Mouse (Mus musculus) common myeloid progenitor, adult 5-6 weeks (primary cell): ENCODE measurements around the gene Cyp2c23. TPM values are rescaled to one million over a fixed set of nuclear protein-coding genes. Genes with fewer than 3 reads are reported as not detected.

Experiments used
- ATAC-seq: replicated peaks from 2 replicates; pipeline ENCODE4 v1.8.0; 2016; ENCODE audit warnings: low read depth, mild to moderate bottlenecking, moderate TSS enrichment, inconsistent platforms; ENCODE audit not compliant: poor library complexity, severe bottlenecking
- total RNA-seq: library from RNA; stranded (forward); fragments of 200-1000, 187-1606 nt; gene quantifications from 2 replicates; pipeline ENCODE4 v1.2.3, GENCODE M21; 2017

Cyp2c23 gene
- total RNA-seq, 1 experiment from 2014 or later, result not detected

GRCm38 (mm10) chr19:44026956-44027530, 2.0 kb downstream of the Cyp2c23 start:
- no peak for ATAC-seq

DNA sequence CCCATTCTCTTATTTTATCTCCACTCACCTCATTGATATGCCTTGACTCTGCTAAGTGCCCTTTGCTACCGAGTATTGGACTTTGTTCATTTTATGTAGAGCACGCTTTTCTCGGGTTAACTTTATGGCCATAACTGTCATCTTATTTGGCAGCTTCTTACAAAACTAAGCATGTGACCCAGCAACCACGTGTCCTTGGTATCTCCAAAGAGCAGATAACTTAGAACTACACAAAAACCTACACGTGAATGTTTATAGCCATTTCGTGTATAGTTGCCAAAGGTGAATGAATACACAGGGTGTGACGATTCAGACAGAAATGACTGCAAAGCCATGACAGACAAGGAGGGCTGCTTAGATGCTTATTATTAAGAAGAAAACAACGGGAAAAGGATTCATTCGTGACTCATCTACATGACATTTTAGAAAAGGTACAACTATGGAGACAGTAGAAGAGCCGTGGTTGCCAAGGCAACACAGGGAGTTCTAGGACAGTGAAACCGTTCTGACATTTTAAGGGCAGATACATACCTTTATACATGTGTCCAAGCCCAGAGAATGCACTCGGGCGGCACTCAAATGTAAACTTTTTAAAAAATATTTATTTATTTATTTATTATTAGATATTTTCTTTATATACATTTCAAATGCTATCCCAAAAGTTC, 4.0 kb downstream of the Cyp2c23 start:
- ATAC-seq, result no peak

- ATAC-seq, result no peak
Observed at GRCm38 (mm10) chr19:44023066-44023465, 5.9 kb downstream of the Cyp2c23 start.

DNA sequence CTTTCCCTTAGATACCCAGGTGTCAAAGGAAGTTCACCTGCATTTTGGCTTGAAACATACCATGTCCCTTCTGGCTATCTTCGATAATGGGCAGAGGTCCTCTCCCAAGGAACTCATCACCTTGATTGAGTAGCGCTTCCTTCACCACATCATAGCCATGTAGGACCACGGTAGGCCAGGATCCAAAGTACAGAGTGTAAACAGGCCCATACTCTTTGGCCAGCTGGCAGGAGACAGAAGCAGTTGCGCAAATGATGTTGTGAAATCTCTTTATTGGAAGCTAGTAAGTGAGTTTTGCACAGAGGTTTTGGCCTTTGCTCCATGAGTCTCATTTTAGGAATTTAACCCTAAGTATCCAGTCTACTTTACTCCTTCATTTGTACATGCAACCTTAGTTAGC, 7.5 kb downstream of the Cyp2c23 start:
- no peak for ATAC-seq

DNA sequence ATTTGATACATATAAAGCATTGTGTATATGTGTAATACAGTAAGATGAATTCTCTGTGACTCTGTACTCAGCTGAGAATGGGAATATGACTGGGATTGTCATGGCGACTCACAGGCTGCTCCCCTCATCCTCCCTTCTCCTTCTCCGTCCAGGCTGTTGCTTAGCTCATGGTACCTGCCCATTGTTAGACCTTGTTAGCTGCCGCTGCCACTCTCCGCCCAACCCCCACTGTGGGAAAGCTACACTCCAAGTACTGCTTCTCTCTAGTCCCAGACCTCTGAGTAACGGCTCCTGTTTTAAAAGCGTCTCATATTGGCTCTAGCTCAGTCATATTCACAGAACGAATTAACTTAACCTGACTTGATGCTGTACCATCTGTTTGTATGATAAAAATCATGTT, 9.3 kb downstream of the Cyp2c23 start:
- no peak for ATAC-seq

DNA sequence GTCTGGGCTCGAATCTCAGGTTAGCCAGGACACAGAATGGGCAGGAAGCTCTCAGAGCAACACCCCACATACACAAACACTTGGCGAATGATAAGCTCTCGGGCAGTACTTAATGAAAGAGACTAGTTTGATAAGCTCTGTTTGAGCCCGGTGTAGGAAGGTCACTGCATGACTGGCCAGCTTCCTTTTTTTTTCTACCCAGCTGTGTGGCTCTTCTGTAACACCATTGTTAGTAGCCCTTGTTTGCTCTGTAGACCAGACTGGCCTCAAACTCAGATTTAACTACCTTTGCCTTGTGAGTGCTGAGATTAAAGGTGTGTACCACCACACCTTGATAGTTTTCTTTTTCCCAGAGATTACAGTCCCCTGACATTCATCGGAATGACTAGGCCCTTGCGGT, 15.1 kb downstream of the Cyp2c23 start:
- ATAC-seq, result no peak

GRCm38 (mm10) chr19:44008784-44009183, 20.2 kb downstream of the Cyp2c23 start:
- 0 out of 2 replicates have a peak, but pooled peaks have one; percentile 54 for ATAC-seq

DNA sequence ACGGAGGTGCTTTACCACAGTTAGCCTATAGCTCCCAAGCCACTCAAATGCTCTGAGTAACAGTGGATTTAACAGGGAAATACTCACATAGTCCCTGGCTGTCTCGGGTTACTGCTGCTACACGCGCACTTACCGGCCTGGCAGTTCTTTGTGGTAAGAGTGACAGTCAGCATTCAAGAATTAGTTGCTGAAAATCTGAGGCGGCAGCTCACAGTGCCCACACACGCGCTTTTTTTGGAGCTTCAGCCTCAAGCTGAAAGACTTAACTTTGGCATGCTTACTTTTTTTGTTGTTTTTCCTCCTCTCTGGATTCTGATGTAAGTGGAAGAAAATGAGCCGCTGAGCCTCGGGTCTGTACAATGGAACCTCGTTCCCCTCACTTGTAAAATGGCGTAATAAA, 21.8 kb downstream of the Cyp2c23 start:
- ATAC-seq, result no peak

DNA sequence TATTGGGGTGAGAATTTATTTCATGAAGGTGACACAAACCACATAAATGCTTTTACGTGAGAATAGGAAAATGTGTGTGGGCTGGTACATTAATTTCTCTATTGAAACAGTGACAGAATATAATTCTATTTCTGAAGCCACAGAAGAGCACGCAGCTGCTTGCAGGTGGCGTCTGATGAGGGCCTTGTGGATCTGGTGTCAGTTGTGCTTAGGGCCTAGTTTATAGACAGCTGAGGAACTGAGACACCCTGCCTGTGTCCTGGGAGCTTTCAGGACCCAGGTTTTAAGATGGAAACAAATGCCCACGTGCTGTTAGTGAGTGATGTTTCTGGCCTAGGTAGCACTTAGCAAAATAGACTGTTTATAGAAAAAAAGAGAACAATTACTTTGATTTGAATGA, 24.0 kb downstream of the Cyp2c23 start:
- ATAC-seq, result no peak

DNA sequence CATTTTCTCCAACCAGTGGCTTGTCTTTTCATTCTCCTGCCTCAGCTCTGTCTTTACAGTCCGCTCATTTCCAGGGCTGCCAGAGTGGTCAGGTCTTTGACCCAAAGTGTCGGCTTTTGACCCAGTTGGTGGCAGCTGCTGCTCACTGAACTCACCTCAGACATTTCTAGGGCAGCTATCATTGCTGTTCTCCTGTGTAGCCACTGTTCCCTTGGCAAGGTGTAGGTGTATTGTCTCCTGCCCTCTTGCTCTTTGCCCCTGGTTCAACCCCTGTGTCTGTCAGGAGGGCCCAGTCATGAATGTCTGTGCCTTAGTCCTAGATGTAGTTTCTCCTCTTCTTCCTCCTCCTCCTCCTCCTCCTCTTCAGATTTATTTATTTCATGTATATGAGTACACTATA, 24.7 kb downstream of the Cyp2c23 start:
- ATAC-seq, result no peak

- no peak for ATAC-seq
Observed at GRCm38 (mm10) chr19:44000720-44001119, 28.3 kb downstream of the Cyp2c23 start.

- ATAC-seq, result no peak
Observed at GRCm38 (mm10) chr19:44000061-44000460, 28.9 kb downstream of the Cyp2c23 start.

DNA sequence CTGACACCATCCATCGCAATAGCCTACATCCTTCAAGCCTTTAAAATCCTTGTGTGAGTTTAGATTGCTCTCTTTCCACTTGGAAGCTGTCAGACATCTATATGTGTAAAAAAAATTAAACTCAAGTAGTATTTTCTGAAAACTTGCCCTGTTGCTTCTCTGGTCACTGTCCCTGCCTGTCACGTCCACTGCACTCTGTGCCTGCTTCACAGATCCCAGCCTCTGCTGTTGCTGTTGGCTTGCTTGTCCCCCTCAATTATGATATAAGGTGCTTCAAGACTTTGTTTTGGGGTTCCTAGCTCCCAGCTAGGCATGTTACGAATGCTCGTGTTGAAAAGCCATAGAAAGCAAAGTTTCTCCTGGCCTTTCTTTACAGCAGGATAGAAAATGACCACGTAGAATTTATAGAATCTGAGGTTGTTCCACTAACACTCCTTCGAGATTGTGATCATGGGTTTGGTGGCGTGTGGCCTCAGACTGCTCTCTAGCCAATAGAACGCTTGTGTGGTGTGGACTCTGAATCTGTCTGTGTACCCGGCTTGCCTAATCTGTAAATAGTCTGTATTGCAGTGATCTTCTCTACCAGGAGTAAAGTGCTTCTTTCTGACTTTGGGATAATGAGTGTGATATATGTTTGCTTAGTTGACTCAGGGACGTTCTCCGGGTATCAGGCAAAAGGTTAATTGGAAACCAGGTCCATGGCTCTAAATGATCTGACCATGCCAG, 30.0 kb downstream of the Cyp2c23 start:
- ATAC-seq, result no peak

- ATAC-seq, result no peak
Observed at GRCm38 (mm10) chr19:43998101-43998500, 30.9 kb downstream of the Cyp2c23 start.

- no peak for ATAC-seq
Observed at GRCm38 (mm10) chr19:43995427-43995826, 33.6 kb downstream of the Cyp2c23 start.

- ATAC-seq, result no peak
Observed at GRCm38 (mm10) chr19:43992464-43992863, 36.5 kb downstream of the Cyp2c23 start.

GRCm38 (mm10) chr19:43990362-43990761, 38.6 kb downstream of the Cyp2c23 start:
- ATAC-seq, result no peak

DNA sequence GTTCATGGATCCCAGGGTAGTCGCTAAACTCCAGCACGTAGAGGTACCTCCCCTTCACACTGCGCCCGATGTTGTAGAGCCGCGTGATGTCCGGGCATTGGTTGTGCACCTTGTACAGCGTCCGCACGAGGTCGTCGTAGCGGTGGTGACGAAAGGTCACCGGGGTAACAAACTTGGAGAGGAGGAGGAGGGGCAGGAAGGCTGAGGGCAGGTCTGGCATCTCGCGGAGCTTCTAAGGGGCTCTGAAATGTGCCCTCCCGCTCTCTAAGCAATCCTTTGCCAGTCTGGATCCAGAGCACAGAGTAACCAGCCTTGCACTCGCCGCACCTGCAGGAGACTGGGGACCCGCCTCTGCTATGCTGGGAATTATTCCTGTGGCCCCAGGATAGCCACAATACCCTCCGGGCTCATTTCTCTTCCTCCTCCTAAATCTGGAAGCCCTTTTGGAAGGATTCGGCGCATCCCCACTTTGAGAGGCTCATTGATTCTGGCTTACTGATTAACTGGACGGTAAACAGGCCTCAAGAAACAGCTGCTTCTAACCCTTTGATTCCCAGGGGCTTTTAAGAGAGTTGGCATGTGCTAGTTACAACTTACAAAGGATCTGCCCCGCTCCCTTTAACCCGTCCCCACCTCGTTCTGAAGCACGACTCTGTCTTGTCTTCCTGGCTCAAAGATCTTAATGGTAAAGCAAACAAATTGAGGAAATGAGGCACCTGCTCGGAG, 42.8 kb downstream of the Cyp2c23 start, which contains the start of gene Cpn1:
Cpn1 (minus strand) TSS at position 488 of the 726 bp plus-strand sequence.
- ATAC-seq, result 0 out of 2 replicates have a peak, but pooled peaks have one; percentile 42

DNA sequence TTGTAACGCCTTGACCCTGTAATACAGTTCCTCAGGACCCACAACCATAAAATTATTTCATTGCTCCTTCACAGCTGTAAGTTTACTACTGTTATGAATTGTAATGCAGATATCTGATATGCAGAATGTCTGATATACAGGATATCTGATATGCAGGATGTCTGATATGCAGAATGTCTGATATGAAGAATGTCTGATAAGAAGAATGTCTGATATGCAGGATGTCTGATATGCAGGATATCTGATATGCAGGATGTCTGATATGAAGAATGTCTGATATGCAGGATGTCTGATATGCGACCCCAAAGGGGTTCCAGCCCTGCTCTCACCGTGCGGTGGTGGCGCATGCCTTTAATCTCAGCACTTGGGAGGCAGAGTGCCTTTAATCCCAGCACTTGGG, 47.0 kb downstream of the Cyp2c23 start:
- no peak for ATAC-seq

GRCm38 (mm10) chr19:43980711-43981110, 48.3 kb downstream of the Cyp2c23 start:
- ATAC-seq, result no peak

- ATAC-seq, result no peak
Observed at GRCm38 (mm10) chr19:43977799-43978198, 51.2 kb downstream of the Cyp2c23 start.
